Mouse (Mus musculus): ENCODE measurements around the gene Cd3e. TPM values are rescaled to one million over a fixed set of nuclear protein-coding genes. Genes with fewer than 3 reads are reported as not detected.

Gene Cd3e
- polyA plus RNA-seq (2014; fragmentation: Nextera tagmentation; extraction: Ambion mirVana): not detected in 2 replicates

- DNase-seq (ENCODE audit: low spot score) (no peak), ATAC-seq (replicated peaks; ENCODE audit: low FRiP score) (no peak)
- Histone ChIP-seq H3K27ac (ENCODE audit: low read depth, low read length) (no peak within 1 kb of the TSS), H3K4me2 (no peak within 1 kb of the TSS), H3K4me3 (ENCODE audit: low read depth, low read length) (no peak within 1 kb of the TSS), H3K27me3 (replicated peaks; ENCODE audit: control insufficient read depth, insufficient read depth, low read length) (peaks cover 10% of the 10 kb centered on the region; the same call in 1 of the 2 replicates), H3K9ac (ENCODE audit: low read depth, low read length) (no peak within 1 kb of the TSS), H3K9me3 (ENCODE audit: control insufficient read depth, low read length) (no peaks in the 10 kb centered on the region), H3K4me1 (replicated peaks; ENCODE audit: control insufficient read depth, insufficient read depth, low read length) (no peaks in the 10 kb centered on the region), H3K36me3 (ENCODE audit: control insufficient read depth, insufficient read depth, low read length) (no peaks in the 10 kb centered on the region)
- WGBS: 80% methylated on average over 19 of the region's 19 CpGs
Measured at GRCm38 (mm10) chr9:45009180-45010078, at the start of gene Cd3e. Cd3e (minus strand) TSS chr9:45009627.

DNA sequence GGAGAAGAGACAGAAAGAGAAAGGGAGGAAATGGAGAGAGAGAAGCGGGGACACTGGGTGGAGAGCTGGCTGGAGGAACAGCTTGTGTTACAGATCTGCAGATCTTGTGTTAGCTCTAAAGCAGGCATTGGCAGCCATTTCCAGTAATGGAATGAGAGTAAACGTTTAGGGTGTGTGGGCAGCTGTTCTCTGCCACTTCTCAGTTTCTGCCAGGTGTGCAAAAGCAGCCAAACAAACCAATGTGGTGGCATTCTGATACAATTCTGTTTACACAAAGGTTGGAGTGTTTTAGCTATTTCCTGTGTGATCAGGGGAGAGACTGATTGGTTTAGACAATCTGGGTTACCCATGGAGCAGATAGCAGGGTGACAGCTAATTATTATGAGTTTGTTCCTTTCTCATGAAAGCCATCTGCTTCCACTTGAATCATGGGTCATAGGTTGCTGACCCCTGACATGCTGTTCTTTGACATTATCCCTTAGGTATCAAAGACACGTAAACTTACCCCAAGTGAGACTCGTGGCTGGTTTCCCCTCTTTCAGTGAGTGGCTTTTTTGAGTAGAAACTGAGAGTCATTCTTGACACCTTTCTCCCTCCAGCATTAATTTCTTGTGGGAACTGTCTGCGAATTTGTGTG is 49.0 kb upstream of the Cd3e start:
- H3K4me3 ChIP-seq (ENCODE audit: low read depth, low read length): no peak overlapping the region
- H3K4me2 ChIP-seq: no peak overlapping the region
- 56% methylated on average over 5 of the region's 5 CpGs for WGBS
- no peak overlapping the region for H3K27ac ChIP-seq (ENCODE audit: low read depth, low read length)
- H3K9me3 ChIP-seq (ENCODE audit: control insufficient read depth, low read length): no peaks in the 10 kb centered on the region
- H3K4me1 ChIP-seq (replicated peaks; ENCODE audit: control insufficient read depth, insufficient read depth, low read length): no peaks in the 10 kb centered on the region
- no peaks in the 10 kb centered on the region for H3K36me3 ChIP-seq (ENCODE audit: control insufficient read depth, insufficient read depth, low read length)
- H3K27me3 ChIP-seq (replicated peaks; ENCODE audit: control insufficient read depth, insufficient read depth, low read length): peaks cover 5% of the 10 kb centered on the region
- H3K9ac ChIP-seq (ENCODE audit: low read depth, low read length): no peak overlapping the region
- no peak for ATAC-seq (replicated peaks; ENCODE audit: low FRiP score)
- DNase-seq (ENCODE audit: low spot score): no peak

DNA sequence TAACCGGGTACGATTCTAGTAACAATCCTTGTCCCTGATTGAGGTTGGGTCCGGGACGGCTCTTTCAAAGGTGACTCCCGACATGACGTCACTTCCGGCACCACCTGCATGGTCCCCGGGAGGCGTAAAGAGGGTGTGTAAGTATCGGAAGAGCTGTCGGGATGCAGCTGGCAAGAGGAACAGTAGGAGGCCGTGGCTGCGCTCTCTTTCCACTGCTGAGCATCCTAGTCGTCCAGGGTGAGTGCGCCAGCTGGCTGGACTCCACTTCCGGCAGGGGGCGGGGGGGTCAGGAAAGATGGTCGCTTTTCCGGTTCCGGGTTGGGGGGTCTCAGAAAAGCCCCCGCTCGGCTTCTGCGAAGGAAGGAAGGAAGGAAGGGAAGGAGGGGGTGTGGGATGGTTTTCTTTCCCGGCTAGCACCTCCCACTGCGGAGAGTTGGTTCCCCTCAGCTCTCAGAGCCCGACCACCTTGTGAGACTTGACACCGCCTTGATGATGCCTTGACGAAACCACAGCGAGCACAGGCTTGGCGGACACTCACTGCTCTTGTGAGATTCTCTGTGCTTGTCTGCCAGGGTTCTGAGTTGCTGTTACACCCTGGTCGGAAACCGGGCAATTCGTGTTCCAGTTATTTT is 45.8 kb upstream of the Cd3e start, which contains the start of gene Mpzl3:
TSS of gene Mpzl3 (plus strand) at position 105 of the 632 bp plus-strand sequence.
- no peaks in the 10 kb centered on the region for H3K9me3 ChIP-seq (ENCODE audit: control insufficient read depth, low read length)
- H3K4me2 ChIP-seq: peak within 1 kb of the TSS; percentile 67
- H3K9ac ChIP-seq (ENCODE audit: low read depth, low read length): peak within 1 kb of the TSS; percentile 59; the same call in 1 of the 2 replicates
- WGBS: 2% methylated on average over 33 of the region's 33 CpGs
- ATAC-seq (replicated peaks; ENCODE audit: low FRiP score) (peak; percentile 51), DNase-seq (ENCODE audit: low spot score) (peak; percentile 82)
- peak within 1 kb of the TSS; percentile 59 for H3K4me3 ChIP-seq (ENCODE audit: low read depth, low read length)
- peak within 1 kb of the TSS; percentile 78 for H3K27ac ChIP-seq (ENCODE audit: low read depth, low read length)
- no peaks in the 10 kb centered on the region for H3K36me3 ChIP-seq (ENCODE audit: control insufficient read depth, insufficient read depth, low read length)
- H3K4me1 ChIP-seq (replicated peaks; ENCODE audit: control insufficient read depth, insufficient read depth, low read length): no peaks in the 10 kb centered on the region
- H3K27me3 ChIP-seq (replicated peaks; ENCODE audit: control insufficient read depth, insufficient read depth, low read length): peaks cover 5% of the 10 kb centered on the region

DNA sequence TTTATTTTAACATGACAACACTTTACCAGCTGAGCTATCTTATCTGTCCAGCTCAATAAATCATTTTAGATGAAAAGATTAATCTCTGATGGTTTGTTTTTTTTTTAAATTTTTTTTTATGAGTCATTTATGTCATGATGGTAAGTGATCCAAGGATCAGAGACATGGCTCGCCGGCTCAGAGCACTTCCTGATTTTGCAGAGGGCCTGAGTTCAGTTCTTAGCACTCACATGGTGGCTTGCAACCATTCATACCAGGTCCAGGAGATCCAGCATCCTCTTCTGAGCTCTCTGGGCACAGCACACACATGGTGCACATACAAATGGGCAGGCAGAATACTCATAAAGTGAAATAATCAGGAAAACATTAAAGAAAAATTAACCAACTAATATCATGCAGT is 40.9 kb upstream of the Cd3e start:
- ATAC-seq (replicated peaks; ENCODE audit: low FRiP score): no peak
- H3K9me3 ChIP-seq (ENCODE audit: control insufficient read depth, low read length): no peaks in the 10 kb centered on the region
- no peaks in the 10 kb centered on the region for H3K4me1 ChIP-seq (replicated peaks; ENCODE audit: control insufficient read depth, insufficient read depth, low read length)
- WGBS: 81% methylated on average over 2 of the region's 2 CpGs
- no peak overlapping the region for H3K4me2 ChIP-seq
- no peak overlapping the region for H3K9ac ChIP-seq (ENCODE audit: low read depth, low read length)
- H3K27me3 ChIP-seq (replicated peaks; ENCODE audit: control insufficient read depth, insufficient read depth, low read length): no peaks in the 10 kb centered on the region; the same call in none of the 2 replicates
- H3K4me3 ChIP-seq (ENCODE audit: low read depth, low read length): no peak overlapping the region
- no peak overlapping the region for H3K27ac ChIP-seq (ENCODE audit: low read depth, low read length)
- DNase-seq (ENCODE audit: low spot score): no peak
- no peaks in the 10 kb centered on the region for H3K36me3 ChIP-seq (ENCODE audit: control insufficient read depth, insufficient read depth, low read length)

- H3K9me3 ChIP-seq (ENCODE audit: control insufficient read depth, low read length): no peaks in the 10 kb centered on the region
- H3K27ac ChIP-seq (ENCODE audit: low read depth, low read length): no peak overlapping the region
- no peak overlapping the region for H3K4me2 ChIP-seq
- H3K9ac ChIP-seq (ENCODE audit: low read depth, low read length): no peak overlapping the region
- 65% methylated on average over 1 of the region's 1 CpGs for WGBS
- ATAC-seq (replicated peaks; ENCODE audit: low FRiP score) (no peak), DNase-seq (ENCODE audit: low spot score) (no peak)
- H3K27me3 ChIP-seq (replicated peaks; ENCODE audit: control insufficient read depth, insufficient read depth, low read length): no peaks in the 10 kb centered on the region; the same call in none of the 2 replicates
- no peaks in the 10 kb centered on the region for H3K36me3 ChIP-seq (ENCODE audit: control insufficient read depth, insufficient read depth, low read length)
- no peaks in the 10 kb centered on the region for H3K4me1 ChIP-seq (replicated peaks; ENCODE audit: control insufficient read depth, insufficient read depth, low read length)
- no peak overlapping the region for H3K4me3 ChIP-seq (ENCODE audit: low read depth, low read length)
Measured at GRCm38 (mm10) chr9:45049731-45050130, 40.3 kb upstream of the Cd3e start.

- Histone ChIP-seq H3K4me2 (no peak overlapping the region), H3K4me1 (replicated peaks; ENCODE audit: control insufficient read depth, insufficient read depth, low read length) (no peaks in the 10 kb centered on the region), H3K9ac (ENCODE audit: low read depth, low read length) (no peak overlapping the region), H3K9me3 (ENCODE audit: control insufficient read depth, low read length) (no peaks in the 10 kb centered on the region), H3K36me3 (ENCODE audit: control insufficient read depth, insufficient read depth, low read length) (no peaks in the 10 kb centered on the region), H3K27me3 (replicated peaks; ENCODE audit: control insufficient read depth, insufficient read depth, low read length) (peaks cover 7% of the 10 kb centered on the region), H3K27ac (ENCODE audit: low read depth, low read length) (no peak overlapping the region), H3K4me3 (ENCODE audit: low read depth, low read length) (no peak overlapping the region)
- WGBS: 17% methylated on average over 4 of the region's 4 CpGs
- DNase-seq (ENCODE audit: low spot score) (no peak), ATAC-seq (replicated peaks; ENCODE audit: low FRiP score) (no peak)
Measured at GRCm38 (mm10) chr9:45048511-45048910, 39.1 kb upstream of the Cd3e start.

DNA sequence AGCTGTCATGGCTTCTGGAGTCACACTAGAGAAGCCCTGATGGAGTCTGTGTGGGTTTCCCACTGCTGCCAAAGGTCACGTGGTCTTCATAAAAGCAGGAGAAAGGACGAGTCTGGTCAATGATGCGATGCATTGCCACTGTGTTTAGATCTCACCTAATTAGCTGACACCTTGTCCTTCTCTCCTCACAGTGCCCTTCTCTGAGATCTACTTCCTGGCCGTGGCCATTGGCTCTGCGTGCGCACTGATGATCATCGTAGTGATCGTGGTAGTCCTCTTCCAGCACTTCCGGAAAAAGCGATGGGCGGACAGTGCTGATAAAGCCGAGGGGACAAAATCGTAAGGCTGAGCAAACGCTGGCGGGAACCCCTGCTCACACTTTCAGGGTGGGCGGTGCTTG is 37.5 kb upstream of the Cd3e start:
- H3K27me3 ChIP-seq (replicated peaks; ENCODE audit: control insufficient read depth, insufficient read depth, low read length): peaks cover 21% of the 10 kb centered on the region
- no peak for ATAC-seq (replicated peaks; ENCODE audit: low FRiP score)
- H3K36me3 ChIP-seq (ENCODE audit: control insufficient read depth, insufficient read depth, low read length): no peaks in the 10 kb centered on the region
- 65% methylated on average over 16 of the region's 16 CpGs for WGBS
- H3K9me3 ChIP-seq (ENCODE audit: control insufficient read depth, low read length): no peaks in the 10 kb centered on the region
- H3K27ac ChIP-seq (ENCODE audit: low read depth, low read length): no peak overlapping the region
- H3K4me1 ChIP-seq (replicated peaks; ENCODE audit: control insufficient read depth, insufficient read depth, low read length): no peaks in the 10 kb centered on the region; the same call in 1 of the 2 replicates
- no peak overlapping the region for H3K9ac ChIP-seq (ENCODE audit: low read depth, low read length)
- DNase-seq (ENCODE audit: low spot score): no peak
- H3K4me3 ChIP-seq (ENCODE audit: low read depth, low read length): no peak overlapping the region
- no peak overlapping the region for H3K4me2 ChIP-seq

DNA sequence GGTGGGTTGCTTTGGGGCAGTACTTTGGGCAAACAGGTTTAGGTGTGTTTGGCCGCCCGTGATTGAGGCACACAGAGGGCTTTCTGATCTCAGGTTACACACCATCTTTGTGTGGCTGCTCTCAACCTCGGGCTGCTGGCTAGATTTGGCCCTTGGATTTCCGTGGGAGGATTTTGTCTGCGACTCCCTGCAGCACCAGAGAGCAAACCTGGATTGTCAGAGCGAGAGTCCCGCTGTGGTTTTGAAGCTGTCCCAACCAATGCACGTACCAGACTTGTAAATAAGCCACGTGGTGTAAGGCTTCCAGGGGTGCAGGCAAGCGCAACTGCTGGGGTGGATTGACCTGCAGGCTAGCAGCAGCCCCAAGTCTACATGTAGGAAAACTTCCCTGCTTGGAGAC is 33.5 kb upstream of the Cd3e start:
- H3K27ac ChIP-seq (ENCODE audit: low read depth, low read length): no peak overlapping the region

More for the DNA sequence above, 33.5 kb upstream of the Cd3e start:
- Histone ChIP-seq H3K36me3 (ENCODE audit: control insufficient read depth, insufficient read depth, low read length) (no peaks in the 10 kb centered on the region), H3K9ac (ENCODE audit: low read depth, low read length) (no peak overlapping the region), H3K4me3 (ENCODE audit: low read depth, low read length) (peak overlapping the region; percentile 38), H3K9me3 (ENCODE audit: control insufficient read depth, low read length) (no peaks in the 10 kb centered on the region), H3K4me2 (peak overlapping the region; percentile 48), H3K4me1 (replicated peaks; ENCODE audit: control insufficient read depth, insufficient read depth, low read length) (peaks cover 3% of the 10 kb centered on the region; the same call in 1 of the 2 replicates), H3K27me3 (replicated peaks; ENCODE audit: control insufficient read depth, insufficient read depth, low read length) (peaks cover 57% of the 10 kb centered on the region)
- no peak for DNase-seq (ENCODE audit: low spot score)
- ATAC-seq (replicated peaks; ENCODE audit: low FRiP score): no peak
- WGBS: 2% methylated on average over 10 of the region's 10 CpGs

Measured in liver, embryonic 11.5 days (tissue).